Mouse (Mus musculus) embryonic facial prominence, embryonic 14.5 days (tissue): ENCODE results near the gene Caln1. TPM values are rescaled to one million over a fixed set of nuclear protein-coding genes. Genes with fewer than 3 reads are reported as not detected.

ENCODE experiments used
- polyA plus RNA-seq: library from polyadenylated mRNA; unstranded; fragments of >200 nt; fragmentation: Nextera tagmentation; extraction: Ambion mirVana; gene quantifications from 2 replicates; pipeline ENCODE4 v1.2.1, GENCODE M21; 2014

The Caln1 gene
- polyA plus RNA-seq, 1 experiment from 2014 or later, result 2.2 TPM

Other genes with a start within 250 kb of the Caln1 start
- gene Kctd7, start 224.6 kb upstream of the Caln1 start, polyA plus RNA-seq, result 5.8 and 6.5 TPM in 2 replicates
- gene Rabgef1, start 197.7 kb upstream of the Caln1 start, polyA plus RNA-seq, result 22.5 and 24.4 TPM in 2 replicates
- 40.6 and 44.7 TPM in 2 replicates for gene Tmem248, start 152.4 kb upstream of the Caln1 start, polyA plus RNA-seq
- 51.7 and 54.3 TPM in 2 replicates for gene Sbds, start 113.9 kb upstream of the Caln1 start, polyA plus RNA-seq
- 22.3 and 23.9 TPM in 2 replicates for gene Tyw1, start 113.8 kb upstream of the Caln1 start, polyA plus RNA-seq
- not detected in 2 replicates for gene A330070K13Rik, start 15.2 kb downstream of the Caln1 start, polyA plus RNA-seq